Mouse (Mus musculus): Measurements from ENCODE around the gene Ada. TPM values are rescaled to one million over a fixed set of nuclear protein-coding genes. Genes with fewer than 3 reads are reported as not detected.
A peak's percentile ranks its signal among the peaks of the same experiment; 100 is the strongest.

Ada gene
- polyA plus RNA-seq, 1 experiment from 2014 or later, result 9.5 TPM

- Histone ChIP-seq H3K9me3 (ENCODE audit: low read depth, low read length) (no peaks in the 10 kb centered on the region), H3K27me3 (ENCODE audit: insufficient read depth, low read length) (no peaks in the 10 kb centered on the region), H3K9ac (no peak overlapping the region), H3K4me2 (no peak overlapping the region), H3K27ac (ENCODE audit: low read depth) (no peak overlapping the region), H3K36me3 (ENCODE audit: insufficient read depth) (peaks cover 15% of the 10 kb centered on the region), H3K4me1 (ENCODE audit: insufficient read depth) (no peaks in the 10 kb centered on the region), H3K4me3 (ENCODE audit: low read depth, low read length) (no peak overlapping the region)
- WGBS, result 27% methylated on average over 2 of the region's 2 CpGs
- no peak for DNase-seq
- no peak for TF ChIP-seq CTCF (IDR thresholded peaks at IDR 0.05; ENCODE audit: low read depth)
- no peak for ATAC-seq (ENCODE audit: insufficient read depth)
Observed at GRCm38 (mm10) chr2:163718526-163718925, 31.5 kb downstream of the Ada start.

DNA sequence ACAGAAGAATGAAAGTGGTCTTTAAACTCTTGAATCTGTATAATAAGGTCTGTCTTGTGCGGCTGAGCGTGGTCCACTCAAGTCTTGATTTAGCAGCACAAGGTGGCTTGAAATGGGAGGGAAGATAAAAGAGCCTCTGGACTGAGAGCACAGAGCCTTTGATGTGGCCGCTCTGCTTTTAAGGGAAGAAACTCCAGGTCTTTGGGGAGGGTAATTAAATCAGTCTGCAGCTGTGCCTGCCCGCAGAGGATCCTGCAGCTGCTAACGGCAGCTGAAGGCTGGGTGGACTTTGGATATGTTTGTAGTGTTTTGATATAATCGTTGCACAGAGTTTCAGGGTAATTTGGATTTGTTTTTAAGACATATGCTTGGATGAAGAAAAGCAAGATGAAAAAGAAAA, 33.2 kb downstream of the Ada start:
- no peaks in the 10 kb centered on the region for H3K27me3 ChIP-seq (ENCODE audit: insufficient read depth, low read length)
- 23% methylated on average over 6 of the region's 6 CpGs for WGBS
- H3K4me3 ChIP-seq (ENCODE audit: low read depth, low read length), result no peak overlapping the region
- DNase-seq (peak; percentile 28), ATAC-seq (ENCODE audit: insufficient read depth) (no peak)
- H3K4me2 ChIP-seq, result no peak overlapping the region
- no peaks in the 10 kb centered on the region for H3K9me3 ChIP-seq (ENCODE audit: low read depth, low read length)
- no peak overlapping the region for H3K9ac ChIP-seq
- no peak for TF ChIP-seq CTCF (IDR thresholded peaks at IDR 0.05; ENCODE audit: low read depth)
- H3K27ac ChIP-seq (ENCODE audit: low read depth), result no peak overlapping the region
- H3K4me1 ChIP-seq (ENCODE audit: insufficient read depth), result no peaks in the 10 kb centered on the region
- H3K36me3 ChIP-seq (ENCODE audit: insufficient read depth), result peaks cover 11% of the 10 kb centered on the region

- TF ChIP-seq CTCF (IDR thresholded peaks at IDR 0.05; ENCODE audit: low read depth), result no peak
- DNase-seq (no peak), ATAC-seq (ENCODE audit: insufficient read depth) (no peak)
- no peaks in the 10 kb centered on the region for H3K27me3 ChIP-seq (ENCODE audit: insufficient read depth, low read length)
- peaks cover 11% of the 10 kb centered on the region for H3K36me3 ChIP-seq (ENCODE audit: insufficient read depth)
- 43% methylated on average over 8 of the region's 8 CpGs for WGBS
- H3K4me1 ChIP-seq (ENCODE audit: insufficient read depth), result no peaks in the 10 kb centered on the region
- H3K4me2 ChIP-seq, result no peak overlapping the region
- H3K9me3 ChIP-seq (ENCODE audit: low read depth, low read length), result no peaks in the 10 kb centered on the region
- no peak overlapping the region for H3K9ac ChIP-seq
- H3K4me3 ChIP-seq (ENCODE audit: low read depth, low read length), result no peak overlapping the region
- H3K27ac ChIP-seq (ENCODE audit: low read depth), result 0 out of 2 replicates have a peak overlapping the region, but pooled peaks have one; percentile 25
Observed at GRCm38 (mm10) chr2:163716448-163716847, 33.6 kb downstream of the Ada start.

DNA sequence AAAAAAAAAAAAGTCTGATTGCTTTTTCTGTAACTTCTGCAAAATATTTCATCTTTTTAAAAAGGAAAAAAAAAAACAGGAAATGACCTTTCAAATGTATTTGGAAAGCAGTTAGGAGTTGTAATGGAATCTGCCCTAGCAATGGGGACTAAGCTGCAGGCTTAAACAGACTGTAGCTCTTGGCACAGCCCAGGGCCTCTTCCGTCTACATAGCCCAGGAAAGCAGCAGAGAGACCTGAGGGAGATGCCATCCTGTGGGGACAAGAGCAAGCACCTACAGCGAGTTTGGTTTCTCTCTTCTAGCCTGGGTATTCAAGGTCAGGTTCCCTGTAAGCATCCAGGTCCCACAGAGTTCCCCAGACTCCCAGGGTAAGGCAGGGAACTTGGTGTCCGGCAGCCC, 36.7 kb downstream of the Ada start:
- H3K4me3 ChIP-seq (ENCODE audit: low read depth, low read length), result no peak overlapping the region
- no peak for TF ChIP-seq CTCF (IDR thresholded peaks at IDR 0.05; ENCODE audit: low read depth)
- H3K9me3 ChIP-seq (ENCODE audit: low read depth, low read length), result no peaks in the 10 kb centered on the region
- H3K9ac ChIP-seq, result no peak overlapping the region
- no peak overlapping the region for H3K4me2 ChIP-seq
- DNase-seq (no peak), ATAC-seq (ENCODE audit: insufficient read depth) (no peak)
- no peak overlapping the region for H3K27ac ChIP-seq (ENCODE audit: low read depth)
- no peaks in the 10 kb centered on the region for H3K27me3 ChIP-seq (ENCODE audit: insufficient read depth, low read length)
- peaks cover 11% of the 10 kb centered on the region; the same call in 1 of the 2 replicates for H3K36me3 ChIP-seq (ENCODE audit: insufficient read depth)
- 67% methylated on average over 3 of the region's 3 CpGs for WGBS
- no peaks in the 10 kb centered on the region for H3K4me1 ChIP-seq (ENCODE audit: insufficient read depth)

DNA sequence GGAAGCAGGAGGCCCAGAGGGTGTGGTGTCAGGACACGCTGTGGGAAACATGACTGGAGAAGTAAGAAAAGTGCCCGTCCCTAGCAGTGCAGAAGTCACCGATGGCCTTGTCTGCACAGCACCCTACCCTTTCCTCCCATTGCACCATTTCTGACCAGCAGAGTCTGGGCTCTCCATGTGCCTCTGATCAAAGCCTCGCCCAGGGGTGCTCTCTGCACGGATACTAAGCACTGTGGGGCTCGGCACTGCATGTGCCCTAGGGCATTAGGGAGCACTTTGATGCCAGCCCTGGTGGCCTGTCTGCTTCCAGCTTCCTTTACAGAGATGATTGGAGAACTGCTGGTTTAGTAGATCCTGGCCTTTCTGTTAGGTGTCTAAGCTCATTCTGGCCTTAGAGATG, 37.2 kb downstream of the Ada start:
- peak overlapping the region; percentile 46; the same call in 1 of the 2 replicates for H3K27ac ChIP-seq (ENCODE audit: low read depth)
- 82% methylated on average over 6 of the region's 6 CpGs for WGBS

GRCm38 (mm10) chr2:163712473-163712872, 37.6 kb downstream of the Ada start:
- TF ChIP-seq CTCF (IDR thresholded peaks at IDR 0.05; ENCODE audit: low read depth), result no peak
- Histone ChIP-seq H3K9me3 (ENCODE audit: low read depth, low read length) (no peaks in the 10 kb centered on the region), H3K27me3 (ENCODE audit: insufficient read depth, low read length) (no peaks in the 10 kb centered on the region), H3K4me1 (ENCODE audit: insufficient read depth) (no peaks in the 10 kb centered on the region), H3K36me3 (ENCODE audit: insufficient read depth) (peaks cover 11% of the 10 kb centered on the region; the same call in 1 of the 2 replicates), H3K4me2 (no peak overlapping the region), H3K4me3 (ENCODE audit: low read depth, low read length) (no peak overlapping the region), H3K9ac (no peak overlapping the region; the same call in 1 of the 2 replicates), H3K27ac (ENCODE audit: low read depth) (no peak overlapping the region)
- ATAC-seq (ENCODE audit: insufficient read depth), result no peak
- DNase-seq, result no peak
- 58% methylated on average over 7 of the region's 7 CpGs for WGBS

More for the DNA sequence above, 37.2 kb downstream of the Ada start:
- Histone ChIP-seq H3K9ac (no peak overlapping the region; the same call in 1 of the 2 replicates), H3K27me3 (ENCODE audit: insufficient read depth, low read length) (no peaks in the 10 kb centered on the region), H3K4me1 (ENCODE audit: insufficient read depth) (no peaks in the 10 kb centered on the region), H3K36me3 (ENCODE audit: insufficient read depth) (peaks cover 11% of the 10 kb centered on the region; the same call in 1 of the 2 replicates), H3K4me2 (no peak overlapping the region), H3K4me3 (ENCODE audit: low read depth, low read length) (no peak overlapping the region), H3K9me3 (ENCODE audit: low read depth, low read length) (no peaks in the 10 kb centered on the region)
- no peak for DNase-seq
- ATAC-seq (ENCODE audit: insufficient read depth), result no peak
- TF ChIP-seq CTCF (IDR thresholded peaks at IDR 0.05; ENCODE audit: low read depth), result no peak

GRCm38 (mm10) chr2:163711368-163711868, 38.6 kb downstream of the Ada start:
- no peak overlapping the region for H3K27ac ChIP-seq (ENCODE audit: low read depth)
- H3K4me2 ChIP-seq, result no peak overlapping the region
- no peak for TF ChIP-seq CTCF (IDR thresholded peaks at IDR 0.05; ENCODE audit: low read depth)
- ATAC-seq (ENCODE audit: insufficient read depth), result no peak
- H3K9me3 ChIP-seq (ENCODE audit: low read depth, low read length), result no peaks in the 10 kb centered on the region
- H3K4me3 ChIP-seq (ENCODE audit: low read depth, low read length), result no peak overlapping the region
- no peak for DNase-seq
- H3K4me1 ChIP-seq (ENCODE audit: insufficient read depth), result no peaks in the 10 kb centered on the region
- WGBS, result 85% methylated on average over 8 of the region's 8 CpGs
- peaks cover 11% of the 10 kb centered on the region; the same call in 1 of the 2 replicates for H3K36me3 ChIP-seq (ENCODE audit: insufficient read depth)
- H3K27me3 ChIP-seq (ENCODE audit: insufficient read depth, low read length), result no peaks in the 10 kb centered on the region
- no peak overlapping the region for H3K9ac ChIP-seq

Data from lung, embryonic 14.5 days (tissue).